Mouse (Mus musculus) forebrain, embryonic 13.5 days (tissue): ENCODE data around the gene Otud3. TPM values are rescaled to one million over a fixed set of nuclear protein-coding genes. Genes with fewer than 3 reads are reported as not detected.
A peak's percentile ranks its signal among the peaks of the same experiment; 100 is the strongest.
"Not testable (repeated sequence)": the region's sequence is repeated elsewhere in the genome, so short reads cannot be mapped to it uniquely, and the experiment has no call there.

Source experiments
- ATAC-seq: fragments of 200-750 bp; cut with Nextera tagmentation; 2 replicates; pipeline ENCODE4 v1.8.0; 2017
- H3K27ac ChIP-seq: fragments of 300-500 bp; sonication (generic); 2 replicates; pipeline ENCODE4 v1.5.1; 2015; ENCODE audit warnings: inconsistent platforms, mild to moderate bottlenecking, moderate library complexity
- H3K27me3 ChIP-seq: fragments of 300-500 bp; sonication (generic); 2 replicates; pipeline ENCODE4 v1.6.1; 2015; ENCODE audit warnings: mild to moderate bottlenecking, inconsistent platforms
- H3K36me3 ChIP-seq: fragments of 300-500 bp; sonication (generic); 2 replicates; pipeline ENCODE4 v1.6.1; 2015; ENCODE audit warnings: mild to moderate bottlenecking, inconsistent platforms; ENCODE audit not compliant: poor library complexity, severe bottlenecking
- H3K4me1 ChIP-seq: fragments of 300-500 bp; sonication (generic); 2 replicates; pipeline ENCODE4 v1.6.1; 2015; ENCODE audit warnings: inconsistent platforms
- H3K4me2 ChIP-seq: fragments of 300-500 bp; sonication (generic); 2 replicates; pipeline ENCODE4 v1.6.1; 2015; ENCODE audit warnings: inconsistent platforms, mild to moderate bottlenecking, moderate library complexity
- H3K4me3 ChIP-seq: fragments of 300-500 bp; sonication (generic); 2 replicates; pipeline ENCODE4 v1.5.1; 2015; ENCODE audit warnings: mild to moderate bottlenecking, inconsistent platforms
- H3K9ac ChIP-seq: fragments of 300-500 bp; sonication (generic); 2 replicates; pipeline ENCODE4 v1.6.1; 2015; ENCODE audit warnings: mild to moderate bottlenecking, inconsistent platforms
- H3K9me3 ChIP-seq: fragments of 300-500 bp; sonication (generic); replicated peaks from 2 replicates; pipeline ENCODE4 v1.6.1; 2016; ENCODE audit warnings: inconsistent platforms
- WGBS: fragments of 180-500 bp; shearing (Covaris S2); methylation state at CpG from one replicate; pipeline ENCODE4 v1.1.7; 2015; 5-methylcytosine and 5-hydroxymethylcytosine counted together
- polyA plus RNA-seq: library from polyadenylated mRNA; unstranded; fragments of >200 nt; fragmentation: Nextera tagmentation; extraction: Ambion mirVana; gene quantifications from 2 replicates; pipeline ENCODE4 v1.2.1, GENCODE M21; 2015

Otud3 gene
- polyA plus RNA-seq, 1 experiment from 2014 or later = 3.6 TPM

- ATAC-seq = no peak
- 77% methylated on average over 3 of the region's 3 CpGs for WGBS
- no peak overlapping the region for H3K4me3 ChIP-seq
These were observed 20.1 kb upstream of the Otud3 start for GRCm38 (mm10) chr4:138933862-138934261.

GRCm38 (mm10) chr4:138925561-138925960 lies 11.8 kb upstream of the Otud3 start:
- no peak overlapping the region for H3K9ac ChIP-seq
- H3K27me3 ChIP-seq = 0 out of 2 replicates have a peak, but pooled peaks cover 4% of the 10 kb centered on the region
- no peaks in the 10 kb centered on the region for H3K36me3 ChIP-seq
- ATAC-seq = no peak
- H3K9me3 ChIP-seq = no peaks in the 10 kb centered on the region
- no peak overlapping the region for H3K4me3 ChIP-seq
- 87% methylated on average over 2 of the region's 2 CpGs for WGBS
- H3K4me1 ChIP-seq = peaks cover 4% of the 10 kb centered on the region
- no peak overlapping the region for H3K4me2 ChIP-seq
- no peak overlapping the region for H3K27ac ChIP-seq

More at GRCm38 (mm10) chr4:138933862-138934261, 20.1 kb upstream of the Otud3 start:
- Histone ChIP-seq H3K27ac (no peak overlapping the region), H3K9ac (no peak overlapping the region), H3K4me2 (no peak overlapping the region), H3K36me3 (no peaks in the 10 kb centered on the region), H3K9me3 (no peaks in the 10 kb centered on the region), H3K27me3 (no peaks in the 10 kb centered on the region), H3K4me1 (no peaks in the 10 kb centered on the region)

GRCm38 (mm10) chr4:138922131-138922459 lies 8.3 kb upstream of the Otud3 start:
- peak; percentile 76 for ATAC-seq

GRCm38 (mm10) chr4:138921254-138922130 lies 7.7 kb upstream of the Otud3 start:
- Histone ChIP-seq H3K36me3 (no peaks in the 10 kb centered on the region), H3K4me1 (peaks cover 4% of the 10 kb centered on the region), H3K9ac (no peak overlapping the region; the same call in 1 of the 2 replicates), H3K4me3 (peak overlapping the region; percentile 22), H3K9me3 (no peaks in the 10 kb centered on the region), H3K4me2 (peak overlapping the region; percentile 58), H3K27ac (no peak overlapping the region), H3K27me3 (0 out of 2 replicates have a peak, but pooled peaks cover 4% of the 10 kb centered on the region)
- peak; percentile 63 for ATAC-seq
- WGBS = 37% methylated on average over 20 of the region's 20 CpGs

More at GRCm38 (mm10) chr4:138922131-138922459, 8.3 kb upstream of the Otud3 start:
- WGBS = under 1% methylated on average over 11 of the region's 11 CpGs
- Histone ChIP-seq H3K4me2 (peak overlapping the region; percentile 58), H3K4me1 (peaks cover 4% of the 10 kb centered on the region), H3K9me3 (no peaks in the 10 kb centered on the region), H3K9ac (no peak overlapping the region; the same call in 1 of the 2 replicates), H3K36me3 (no peaks in the 10 kb centered on the region), H3K27me3 (0 out of 2 replicates have a peak, but pooled peaks cover 4% of the 10 kb centered on the region), H3K27ac (no peak overlapping the region), H3K4me3 (peak overlapping the region; percentile 22)

GRCm38 (mm10) chr4:138917282-138917681 lies 3.5 kb upstream of the Otud3 start:
- Histone ChIP-seq H3K4me1 (peaks cover 14% of the 10 kb centered on the region), H3K4me3 (no peak overlapping the region), H3K27ac (no peak overlapping the region), H3K27me3 (0 out of 2 replicates have a peak, but pooled peaks cover 4% of the 10 kb centered on the region), H3K36me3 (no peaks in the 10 kb centered on the region), H3K9ac (no peak overlapping the region), H3K4me2 (no peak overlapping the region), H3K9me3 (no peaks in the 10 kb centered on the region)
- ATAC-seq = no peak
- 85% methylated on average over 9 of the region's 9 CpGs for WGBS

- Histone ChIP-seq H3K9me3 (no peaks in the 10 kb centered on the region), H3K9ac (peak overlapping the region; percentile 95), H3K4me1 (peaks cover 20% of the 10 kb centered on the region), H3K27ac (peak overlapping the region; percentile 74), H3K36me3 (peaks cover 17% of the 10 kb centered on the region), H3K27me3 (no peaks in the 10 kb centered on the region), H3K4me2 (peak overlapping the region; percentile 98), H3K4me3 (peak overlapping the region; percentile 94)
- ATAC-seq = peak; percentile 54
- WGBS = under 1% methylated on average over 48 of the region's 52 CpGs
These were observed 481 bp downstream of the Otud3 start for GRCm38 (mm10) chr4:138913141-138913787.

- 0 out of 2 replicates have a peak, but pooled peaks cover 4% of the 10 kb centered on the region for H3K4me1 ChIP-seq
- H3K4me2 ChIP-seq = no peak overlapping the region
- H3K36me3 ChIP-seq = peaks cover 91% of the 10 kb centered on the region
- 95% methylated on average over 18 of the region's 18 CpGs for WGBS
- H3K27me3 ChIP-seq = no peaks in the 10 kb centered on the region
- no peaks in the 10 kb centered on the region for H3K9me3 ChIP-seq
- H3K9ac ChIP-seq = no peak overlapping the region
- H3K4me3 ChIP-seq = no peak overlapping the region
- H3K27ac ChIP-seq = no peak overlapping the region
- ATAC-seq = no peak
These were observed 8.0 kb downstream of the Otud3 start for GRCm38 (mm10) chr4:138905624-138906337.

GRCm38 (mm10) chr4:138899361-138899760 lies 14.4 kb downstream of the Otud3 start:
- H3K9ac ChIP-seq = no peak overlapping the region
- no peak overlapping the region for H3K4me2 ChIP-seq
- no peaks in the 10 kb centered on the region for H3K4me1 ChIP-seq
- H3K4me3 ChIP-seq = no peak overlapping the region
- H3K27ac ChIP-seq = no peak overlapping the region
- no peak for ATAC-seq
- peaks cover 93% of the 10 kb centered on the region for H3K36me3 ChIP-seq
- H3K9me3 ChIP-seq = no peaks in the 10 kb centered on the region
- WGBS = 91% methylated on average over 7 of the region's 7 CpGs
- no peaks in the 10 kb centered on the region for H3K27me3 ChIP-seq

- H3K4me1 ChIP-seq, H3K9me3 ChIP-seq, H3K4me2 ChIP-seq, H3K27ac ChIP-seq, H3K4me3 ChIP-seq, H3K27me3 ChIP-seq, ATAC-seq, H3K9ac ChIP-seq: not testable (repeated sequence)
- H3K36me3 ChIP-seq = peaks cover 74% of the 10 kb centered on the region
- WGBS = 90% methylated on average over 11 of the region's 11 CpGs
These were observed 20.0 kb downstream of the Otud3 start for GRCm38 (mm10) chr4:138893789-138894188.

- Histone ChIP-seq H3K36me3 (peaks cover 63% of the 10 kb centered on the region), H3K4me2 (no peak overlapping the region), H3K27ac (no peak overlapping the region), H3K4me1 (no peaks in the 10 kb centered on the region), H3K9me3 (no peaks in the 10 kb centered on the region), H3K9ac (no peak overlapping the region), H3K4me3 (no peak overlapping the region), H3K27me3 (no peaks in the 10 kb centered on the region)
- 95% methylated on average over 6 of the region's 6 CpGs for WGBS
- no peak for ATAC-seq
These were observed 21.1 kb downstream of the Otud3 start for GRCm38 (mm10) chr4:138892655-138893054.

- no peak for ATAC-seq
- no peak overlapping the region for H3K4me3 ChIP-seq
- H3K9me3 ChIP-seq = no peaks in the 10 kb centered on the region
- H3K27ac ChIP-seq = no peak overlapping the region
- H3K9ac ChIP-seq = no peak overlapping the region
- WGBS = 71% methylated on average over 8 of the region's 8 CpGs
- H3K27me3 ChIP-seq = no peaks in the 10 kb centered on the region
- peaks cover 34% of the 10 kb centered on the region for H3K36me3 ChIP-seq
- no peaks in the 10 kb centered on the region for H3K4me1 ChIP-seq
- no peak overlapping the region for H3K4me2 ChIP-seq
These were observed 24.1 kb downstream of the Otud3 start for GRCm38 (mm10) chr4:138889635-138890034.

- no peak overlapping the region for H3K4me2 ChIP-seq
- H3K9me3 ChIP-seq = no peaks in the 10 kb centered on the region
- 27% methylated on average over 7 of the region's 7 CpGs for WGBS
- H3K27me3 ChIP-seq = no peaks in the 10 kb centered on the region
- H3K4me1 ChIP-seq = no peaks in the 10 kb centered on the region
- peaks cover 30% of the 10 kb centered on the region for H3K36me3 ChIP-seq
- no peak overlapping the region for H3K9ac ChIP-seq
- H3K4me3 ChIP-seq = no peak overlapping the region
- ATAC-seq = no peak
- H3K27ac ChIP-seq = no peak overlapping the region
These were observed 24.6 kb downstream of the Otud3 start for GRCm38 (mm10) chr4:138889165-138889564.
